Mouse (Mus musculus) adrenal gland, postnatal 25 days (tissue): ENCODE data around the gene Pamr1. TPM values are rescaled to one million over a fixed set of nuclear protein-coding genes. Genes with fewer than 3 reads are reported as not detected.

Source experiments
- DNase-seq: peaks from one replicate; pipeline ENCODE4 v3.0.0; 2021; ENCODE audit warnings: mixed read lengths
- total RNA-seq: library from RNA; stranded (reverse); gene quantifications from 2 replicates; pipeline ENCODE4 v1.2.3, GENCODE M21; 2021

Gene Pamr1
- total RNA-seq, 1 experiment from 2014 or later: 1.4 TPM

DNA sequence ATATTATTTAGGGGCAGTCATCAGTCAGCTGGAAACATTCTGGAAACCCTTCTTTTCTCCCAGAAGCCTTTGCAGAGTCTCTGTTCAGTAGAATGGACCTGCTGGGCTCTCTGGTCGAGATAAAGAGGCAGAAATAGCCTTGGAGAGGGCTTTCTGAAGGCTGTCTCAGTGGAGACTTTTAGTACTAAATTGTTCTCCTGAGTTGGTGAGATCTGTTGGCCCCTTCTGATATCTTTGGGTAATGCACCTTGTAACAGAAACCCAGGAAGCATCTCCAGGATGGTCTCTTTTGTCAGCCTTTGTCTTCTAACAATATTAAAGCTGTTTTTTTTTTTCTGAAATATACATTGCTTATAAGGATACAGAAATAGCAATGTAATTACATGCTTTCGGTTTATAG lies 111.2 kb downstream of the Pamr1 start:
- no peak for DNase-seq

DNA sequence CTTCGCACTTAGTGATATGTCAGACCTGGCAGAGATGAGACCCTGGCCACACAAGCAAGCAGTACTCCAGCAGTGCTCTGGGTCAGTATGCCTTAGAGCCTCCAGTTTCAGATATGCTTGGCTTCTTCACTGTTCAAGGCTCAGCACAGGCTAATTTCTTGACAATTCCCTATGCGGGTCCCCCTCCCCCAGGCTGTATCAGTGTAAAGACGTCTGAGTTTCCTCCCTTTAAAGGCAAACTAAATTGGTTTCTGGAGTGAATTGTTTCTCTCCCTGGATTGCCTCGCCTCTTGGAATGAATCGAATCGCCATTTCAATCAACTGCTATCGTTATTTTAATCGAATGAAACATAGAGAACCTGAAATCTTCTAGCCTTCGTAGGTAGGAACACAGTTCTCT lies 113.1 kb downstream of the Pamr1 start:
- DNase-seq: no peak

DNA sequence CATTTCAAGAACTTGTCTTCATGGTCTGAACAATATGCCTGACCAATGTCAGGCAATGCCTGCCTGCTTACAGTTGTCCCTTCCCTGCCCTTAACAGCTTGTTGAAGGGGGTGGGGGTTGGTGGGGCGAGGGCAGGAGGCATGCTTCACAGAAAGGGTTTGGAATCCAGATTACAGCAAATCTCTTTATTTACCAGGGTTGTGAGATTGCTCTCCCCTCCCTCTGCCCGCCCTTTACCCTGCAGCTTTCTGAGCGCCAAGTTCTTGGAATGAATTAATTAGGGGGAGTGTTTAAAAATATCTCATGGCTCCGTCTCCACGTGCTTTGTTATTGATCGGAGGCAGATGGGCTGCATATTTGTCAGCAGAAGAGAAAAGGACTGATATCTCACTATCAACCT lies 113.5 kb downstream of the Pamr1 start:
- DNase-seq: no peak

DNA sequence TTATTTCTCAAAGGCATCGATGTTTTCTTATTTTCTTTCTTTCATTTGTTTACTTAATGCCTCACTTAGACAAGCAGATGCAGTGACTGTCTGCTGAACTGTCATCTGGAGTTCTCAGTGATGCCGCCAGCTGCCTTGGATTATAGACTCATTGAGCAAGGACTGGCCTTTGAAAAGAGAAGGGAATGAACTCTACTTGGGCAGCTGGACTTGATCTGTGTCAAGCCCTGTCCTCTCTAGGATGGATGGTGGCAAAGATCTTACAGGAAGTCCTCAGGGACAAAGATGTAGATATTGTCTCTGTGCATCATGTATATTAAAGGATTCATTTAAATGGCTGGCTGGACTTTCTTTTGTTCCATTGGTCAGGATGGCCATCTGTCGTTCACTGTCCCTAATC lies 114.1 kb downstream of the Pamr1 start:
- no peak for DNase-seq

DNA sequence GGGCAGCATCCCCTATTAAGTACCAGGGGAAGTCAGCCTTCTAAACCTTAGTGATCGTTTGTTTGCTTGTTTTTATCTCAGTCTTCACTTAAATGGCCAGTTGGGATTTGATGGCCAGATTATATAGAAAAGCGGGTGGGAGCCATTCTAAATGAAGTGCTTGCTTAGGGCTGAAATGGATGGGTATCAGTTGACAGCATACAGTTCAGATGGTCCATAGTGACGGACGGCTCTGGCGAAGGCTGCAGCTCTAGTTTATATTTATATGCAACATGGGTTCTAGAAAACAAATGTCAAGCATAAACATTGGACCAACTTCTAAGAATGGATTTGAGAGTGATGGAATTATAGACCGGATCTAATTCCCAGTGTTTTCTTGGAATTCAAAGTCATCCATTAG lies 118.2 kb downstream of the Pamr1 start:
- no peak for DNase-seq

DNA sequence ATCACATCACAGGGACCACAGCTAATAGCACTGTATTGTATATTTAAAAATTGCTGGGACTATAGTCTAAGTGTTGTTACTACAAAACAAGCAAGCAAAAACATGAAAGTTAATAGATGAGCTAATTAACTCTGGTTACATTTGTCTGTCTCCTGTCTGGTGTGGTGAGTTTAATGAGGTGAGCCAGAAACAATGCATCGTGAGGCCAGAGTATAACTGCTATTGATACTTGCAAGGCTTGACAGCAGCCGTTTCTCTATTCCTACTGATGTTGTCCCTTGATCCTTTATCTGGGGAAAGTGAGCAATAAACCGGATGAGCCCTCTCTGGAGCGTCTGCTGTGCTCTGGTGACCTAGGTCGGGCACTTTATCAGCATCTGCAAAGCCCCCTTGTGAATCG lies 119.8 kb downstream of the Pamr1 start:
- no peak for DNase-seq

DNA sequence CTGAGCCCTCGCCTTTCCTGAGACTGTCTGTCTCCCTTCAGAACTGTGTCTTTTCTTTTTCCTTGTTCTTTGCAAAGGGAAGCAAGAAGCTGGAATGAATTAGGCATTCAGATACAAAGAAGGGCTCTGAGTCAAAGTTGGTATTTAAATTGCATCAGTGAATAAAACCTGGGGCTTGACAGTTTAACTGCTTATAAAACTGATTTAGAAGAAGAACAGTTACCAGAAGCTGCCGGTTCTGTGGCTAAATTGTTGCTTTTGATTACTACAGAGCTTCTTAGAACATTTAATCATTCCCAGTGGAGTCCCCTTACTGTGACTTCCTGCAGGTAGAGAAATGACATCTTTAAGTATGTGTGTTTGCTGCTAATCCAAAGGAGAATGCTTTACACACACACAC lies 124.8 kb downstream of the Pamr1 start:
- DNase-seq: no peak

DNA sequence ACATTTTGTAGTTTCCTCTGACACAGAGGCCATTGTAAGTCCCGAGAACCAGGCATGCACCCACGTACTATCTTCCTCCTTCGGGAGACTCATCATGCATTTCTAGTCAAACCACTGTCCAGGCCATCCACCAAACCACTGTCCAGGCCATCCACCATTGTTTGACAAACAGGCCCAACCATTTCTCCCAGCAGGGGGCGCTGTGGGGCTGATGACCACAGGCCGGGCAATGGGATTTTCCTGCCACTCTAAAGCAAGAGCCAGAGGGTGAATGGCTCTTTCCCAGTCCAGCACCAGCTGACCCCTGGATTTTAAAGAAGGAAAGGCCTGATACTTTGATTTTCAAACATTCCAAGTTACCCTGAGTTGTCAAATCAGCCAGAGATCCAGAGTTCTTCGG lies 125.5 kb downstream of the Pamr1 start:
- peak; percentile 75 for DNase-seq

DNA sequence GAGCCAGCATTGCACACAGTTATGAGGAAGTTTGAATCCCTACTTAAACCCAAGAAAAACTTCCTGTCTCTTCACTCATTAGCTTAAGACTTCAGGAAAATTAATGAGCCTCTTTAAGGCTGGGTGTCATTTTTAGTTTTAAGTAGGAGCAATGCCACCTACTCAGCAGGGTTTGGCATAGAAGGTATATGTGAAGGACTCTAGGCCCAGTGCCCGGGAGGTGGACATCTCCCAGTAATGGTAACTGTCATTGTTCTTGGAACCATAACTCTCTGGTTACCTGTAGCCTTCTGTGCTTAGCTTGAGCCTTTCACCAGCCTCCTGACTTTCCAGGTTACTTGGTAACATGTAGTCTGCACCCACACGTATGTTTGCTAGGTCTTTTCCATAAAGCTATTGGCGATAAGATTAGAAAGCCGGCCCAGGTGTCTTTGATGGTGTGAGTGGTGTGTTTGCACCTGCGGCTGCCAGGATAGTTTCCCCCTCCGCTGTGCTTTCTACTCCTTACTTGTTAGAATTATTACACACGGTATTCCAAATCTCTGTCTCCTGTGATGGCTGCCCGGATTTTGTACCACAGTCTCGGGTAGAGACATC lies 127.0 kb downstream of the Pamr1 start:
- no peak for DNase-seq

DNA sequence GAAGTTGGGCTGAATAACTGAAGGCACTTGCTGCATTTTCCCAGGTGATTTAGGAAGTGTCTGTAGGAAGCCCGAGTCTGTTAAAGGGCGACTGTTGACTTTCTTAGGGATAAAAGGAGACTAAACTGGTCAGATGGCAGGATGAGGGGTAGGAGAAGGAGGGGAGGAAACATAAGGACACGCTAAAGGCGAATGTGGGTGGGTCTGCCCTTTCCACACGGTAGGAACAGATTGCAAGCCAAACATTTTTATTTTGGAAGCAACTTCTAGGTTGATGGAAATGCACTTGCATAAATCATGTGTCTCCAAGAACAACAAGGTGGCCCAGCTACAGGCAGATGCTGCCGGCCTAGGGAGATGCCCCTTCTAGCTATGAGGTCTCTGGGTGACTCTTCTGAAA lies 127.6 kb downstream of the Pamr1 start:
- DNase-seq: no peak

DNA sequence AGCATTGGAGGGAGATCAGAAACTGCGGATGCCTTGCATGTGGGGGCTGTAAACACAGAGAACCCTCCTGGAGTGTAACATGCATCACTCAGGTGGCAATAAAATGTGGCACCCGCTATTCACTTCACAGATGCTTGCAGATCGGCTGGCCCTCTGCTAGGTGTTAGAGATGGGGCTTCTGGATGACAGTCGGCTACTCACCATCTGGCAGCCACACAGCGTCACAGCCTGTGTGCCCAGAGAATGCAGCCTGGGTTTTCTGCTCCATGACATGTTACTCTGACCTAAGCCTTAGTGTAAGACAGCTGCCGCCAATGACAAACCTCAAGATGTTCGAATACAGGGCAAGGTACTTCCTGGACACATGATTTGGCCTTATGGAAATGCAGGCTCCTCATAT lies 131.5 kb downstream of the Pamr1 start:
- DNase-seq: no peak

DNA sequence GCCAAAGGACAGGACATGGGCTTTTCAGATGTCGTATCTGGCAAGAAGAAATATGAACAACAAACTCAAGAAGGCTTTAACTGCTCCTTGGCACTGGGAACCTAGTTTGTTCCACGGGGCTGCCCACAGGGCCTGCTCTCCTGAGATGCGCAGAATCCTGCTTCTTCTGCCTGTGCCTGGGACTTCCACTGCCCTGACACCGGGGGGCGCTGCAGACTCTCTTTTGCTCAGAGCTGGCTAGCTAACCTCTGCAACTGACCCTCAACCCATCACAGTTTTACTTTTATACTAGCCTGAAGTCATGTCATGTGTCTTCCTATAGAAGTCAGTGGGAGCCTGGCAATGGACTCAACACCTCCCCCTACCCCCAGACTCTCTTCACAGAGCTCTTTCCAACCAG lies 132.4 kb downstream of the Pamr1 start:
- peak; percentile 57 for DNase-seq

DNA sequence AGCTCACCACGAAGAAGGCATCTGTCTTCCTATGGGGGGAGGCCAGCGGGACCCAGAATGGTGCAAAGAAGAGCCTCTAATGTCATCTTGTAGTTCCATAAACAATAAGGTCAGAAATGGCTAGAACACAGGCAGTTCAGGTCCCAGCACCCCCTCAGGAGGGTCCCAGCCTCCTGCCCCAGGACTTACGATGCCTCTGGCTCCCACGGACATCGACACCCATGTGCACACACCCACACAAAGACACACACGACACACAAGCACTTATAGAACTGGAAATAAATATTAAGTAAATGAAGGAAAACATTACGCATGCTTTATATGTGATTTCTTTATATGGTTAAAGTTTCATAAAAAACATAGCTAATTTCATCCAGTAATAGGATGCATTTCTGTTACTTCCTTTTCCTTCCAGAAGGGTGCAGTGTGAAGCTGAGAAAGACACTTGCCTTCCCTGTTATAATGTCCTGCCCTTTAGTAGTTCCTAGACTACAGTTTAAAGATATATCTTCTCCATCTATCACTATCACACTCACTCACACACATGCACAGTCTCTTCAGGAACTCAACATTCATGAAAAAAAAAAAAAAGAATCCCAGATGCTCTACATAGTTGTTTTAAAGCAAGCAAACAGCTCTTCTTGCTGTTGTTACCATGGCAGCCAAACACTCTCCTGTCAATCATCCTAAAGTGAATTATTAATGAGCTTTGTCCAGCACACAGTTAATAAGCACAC lies 135.7 kb downstream of the Pamr1 start:
- no peak for DNase-seq

DNA sequence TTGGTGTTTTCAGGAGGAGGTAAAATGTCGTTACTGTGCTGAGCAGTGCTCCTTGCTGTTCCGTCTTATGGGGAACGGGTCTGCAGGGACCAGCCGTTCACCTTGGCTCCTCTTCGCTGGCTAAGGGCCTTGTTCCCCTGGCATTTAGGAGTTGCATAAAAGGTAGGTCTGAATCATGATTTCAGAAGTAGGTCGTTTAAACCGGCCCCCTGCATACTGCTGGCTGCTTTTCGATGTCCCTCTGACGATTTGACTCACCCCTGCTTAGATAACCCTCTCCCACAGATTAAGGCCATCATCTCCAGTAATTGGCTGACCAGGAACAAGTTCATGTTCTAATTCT lies 136.3 kb downstream of the Pamr1 start:
- no peak for DNase-seq

Other genes starting within 250 kb of the Pamr1 start
- gene Trim44, start 142.2 kb upstream of the Pamr1 start, total RNA-seq: 69.1 and 70.1 TPM in 2 replicates
- gene Fjx1, start 97.5 kb upstream of the Pamr1 start, total RNA-seq: 0.52 and 0.86 TPM in 2 replicates
- 0.06 and 0.67 TPM in 2 replicates for gene Slc1a2, start 108.6 kb downstream of the Pamr1 start, total RNA-seq